Mouse (Mus musculus) testis, adult 2 months (tissue): Measurements from ENCODE around the gene Poln.

Experiments
- CTCF ChIP-seq: fragments of 200-500 bp; IDR thresholded peaks from 2 replicates; pipeline ENCODE4 v1.5.1; 2012; ENCODE audit warnings: low read depth, mild to moderate bottlenecking, inconsistent platforms, low read length, moderate library complexity; ENCODE audit not compliant: control insufficient read depth, insufficient read depth, insufficient replicate concordance
- POLR2A ChIP-seq: fragments of 200-500 bp; IDR thresholded peaks from 2 replicates; pipeline ENCODE4 v1.6.1; 2012; ENCODE audit warnings: low read depth, mild to moderate bottlenecking, inconsistent platforms, low read length, moderate library complexity; ENCODE audit not compliant: control insufficient read depth

GRCm38 (mm10) chr5:34205788-34206187, 36.5 kb upstream of the Poln start:
- TF ChIP-seq CTCF (no peak), POLR2A (no peak)
